Mouse (Mus musculus): ENCODE data around the gene Haus4.

Haus4 gene

DNA sequence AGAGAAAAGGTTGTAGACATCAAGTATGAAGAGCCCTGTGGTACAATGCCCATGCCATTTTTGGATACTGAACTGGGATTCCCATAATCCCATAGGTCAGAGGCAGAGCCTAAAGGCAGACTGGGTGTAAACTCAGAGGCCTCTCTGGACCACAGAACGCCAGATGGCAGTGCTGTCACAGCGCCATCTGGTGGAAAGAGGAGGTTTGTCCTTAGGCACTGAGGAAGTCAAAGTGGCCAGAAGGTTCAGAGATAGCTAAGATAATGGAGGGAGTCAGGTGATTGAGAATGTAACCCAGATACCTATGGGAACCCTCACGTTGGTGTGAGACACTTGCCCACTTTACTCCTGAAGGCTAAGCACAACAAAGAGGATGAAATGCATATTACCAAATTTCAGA is 60.2 kb downstream of the Haus4 start:
- peak; percentile 71 for DNase-seq

DNA sequence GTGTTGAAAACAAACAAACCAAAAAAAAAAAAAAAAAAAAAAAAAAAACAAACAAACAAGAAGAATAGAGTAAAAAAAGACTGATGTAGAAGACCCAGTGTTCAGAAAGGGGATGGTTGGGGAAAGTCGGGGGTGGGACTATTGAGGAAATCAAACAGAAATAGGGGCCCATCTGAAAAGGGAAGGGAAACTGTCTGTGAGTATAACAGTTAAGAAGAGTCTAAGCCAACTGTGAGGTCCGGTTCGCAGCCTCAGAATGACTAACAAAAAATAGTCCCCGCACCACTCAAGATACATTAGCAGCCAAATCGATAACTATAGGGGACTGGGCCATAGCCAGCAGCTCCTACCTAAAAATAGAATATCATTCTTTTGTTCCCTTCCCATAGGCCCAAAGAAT is 61.2 kb downstream of the Haus4 start:
- DNase-seq = no peak

DNA sequence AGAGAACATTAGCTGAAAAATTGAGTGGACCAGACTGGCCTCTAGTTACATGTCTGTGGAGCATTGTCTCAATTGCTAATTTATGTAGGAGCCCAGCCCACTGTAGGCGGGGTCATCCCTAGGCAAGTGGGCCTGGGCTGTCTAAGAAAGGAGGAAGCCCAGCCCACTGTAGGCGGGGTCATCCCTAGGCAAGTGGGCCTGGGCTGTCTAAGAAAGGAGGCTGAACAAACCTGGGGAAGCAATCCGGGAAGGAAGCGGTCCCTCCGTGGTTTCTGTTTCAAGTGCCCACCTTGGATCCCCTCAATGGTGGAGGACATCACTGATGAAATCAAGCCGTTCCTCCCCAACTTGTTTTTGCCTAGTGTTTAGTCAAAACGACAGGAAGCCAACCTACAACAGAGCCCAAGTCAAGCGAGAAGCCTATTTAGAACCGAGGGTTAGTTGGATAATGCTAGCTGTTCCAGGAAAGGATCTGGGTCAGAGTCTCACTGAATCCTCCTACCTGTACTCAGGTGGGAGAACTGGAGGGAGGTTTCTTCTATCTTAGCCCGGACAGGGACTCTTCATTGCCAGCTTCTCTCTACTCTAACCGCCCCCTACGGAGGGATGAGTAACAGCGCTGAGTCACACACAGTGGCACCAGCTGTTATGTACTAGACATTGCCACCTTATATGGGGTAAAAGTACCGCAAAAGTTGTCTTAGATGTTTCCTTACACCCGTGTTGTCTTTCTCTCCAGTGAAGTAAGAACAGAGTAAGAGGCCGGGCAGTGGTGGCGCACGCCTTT is 61.9 kb downstream of the Haus4 start:
- DNase-seq = no peak

Measured in cerebellum, adult 8-10 months (tissue).